Mouse (Mus musculus): ENCODE measurements around the gene Rnf11.

Rnf11 gene

DNA sequence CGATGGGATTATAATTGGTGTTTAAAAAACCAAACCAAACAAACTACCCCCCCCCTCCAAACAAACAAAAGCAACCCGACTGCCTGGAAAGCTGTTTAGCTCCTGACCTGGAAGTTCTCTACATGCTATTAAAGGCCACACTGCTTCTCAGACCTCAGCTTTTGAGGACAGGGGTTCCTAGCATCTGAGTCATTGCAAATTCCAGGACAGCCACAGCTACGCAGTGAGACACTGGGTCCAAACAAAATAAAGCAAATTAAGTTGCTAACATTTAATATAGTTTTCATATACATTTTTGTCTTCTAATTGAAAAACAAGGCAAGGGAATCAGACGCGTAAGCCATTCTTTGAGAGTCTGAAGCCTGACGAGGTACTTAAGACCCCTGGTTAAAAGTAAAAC, 40.1 kb downstream of the Rnf11 start:
- DNase-seq (ENCODE audit: low spot score): no peak

DNA sequence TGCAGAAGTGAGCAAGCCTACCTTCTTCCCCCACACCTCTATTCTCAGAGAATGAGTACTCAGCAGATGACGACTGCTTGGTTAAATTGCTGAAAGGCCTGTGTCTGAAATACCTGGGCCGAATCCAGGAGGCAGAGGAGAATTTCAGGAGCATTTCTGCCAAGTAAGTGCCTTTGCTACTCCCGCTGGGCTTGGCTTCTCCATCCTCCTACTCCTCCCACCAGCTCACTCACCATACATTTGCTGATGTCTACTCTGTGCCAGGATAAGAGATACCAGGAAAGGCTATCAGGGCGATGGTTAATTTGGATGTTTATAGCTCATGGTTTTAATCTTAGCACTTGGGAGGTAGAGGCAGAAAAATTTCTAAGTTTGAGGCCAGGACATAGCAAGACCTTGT, 41.9 kb downstream of the Rnf11 start:
- DNase-seq (ENCODE audit: low spot score): no peak

DNA sequence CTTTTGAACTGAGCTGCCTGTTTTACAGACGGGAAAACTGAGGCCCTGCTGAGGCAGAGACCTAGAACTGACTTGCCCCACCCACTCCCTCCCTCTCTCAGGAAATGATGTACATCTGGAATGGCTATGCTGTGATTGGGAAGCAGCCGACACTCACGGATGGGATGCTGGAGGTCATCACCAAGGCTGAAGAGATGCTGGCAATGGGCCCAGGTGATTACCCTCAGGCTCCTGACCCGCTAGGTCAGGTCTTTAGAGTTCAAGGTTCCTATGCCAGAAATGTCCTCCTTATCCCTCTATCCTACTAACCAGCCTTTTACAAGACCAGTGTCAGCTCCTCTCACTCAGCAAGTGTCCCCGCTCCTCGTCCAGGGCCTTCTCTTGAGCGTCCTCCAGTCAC, 42.4 kb downstream of the Rnf11 start:
- DNase-seq (ENCODE audit: low spot score): no peak

DNA sequence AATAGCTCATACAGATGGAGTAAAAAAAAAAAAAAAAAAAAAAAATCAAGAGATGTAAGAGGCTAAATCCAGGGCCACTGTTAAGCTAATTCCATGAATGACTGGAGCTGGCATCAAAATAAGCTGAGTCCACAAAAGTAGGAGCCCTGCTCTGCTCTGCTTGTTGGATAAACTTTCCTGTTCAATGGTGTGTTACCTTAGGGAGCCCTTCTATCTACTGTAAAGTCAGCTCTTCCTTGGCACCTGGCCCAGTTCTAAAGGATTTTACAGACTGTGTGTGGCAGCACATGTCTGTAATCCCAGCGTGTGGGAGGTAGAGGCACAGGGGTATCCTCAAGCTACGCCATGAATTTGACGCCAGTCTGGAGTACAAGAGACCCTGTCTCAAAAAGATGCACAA, 43.5 kb downstream of the Rnf11 start:
- no peak for DNase-seq (ENCODE audit: low spot score)

DNA sequence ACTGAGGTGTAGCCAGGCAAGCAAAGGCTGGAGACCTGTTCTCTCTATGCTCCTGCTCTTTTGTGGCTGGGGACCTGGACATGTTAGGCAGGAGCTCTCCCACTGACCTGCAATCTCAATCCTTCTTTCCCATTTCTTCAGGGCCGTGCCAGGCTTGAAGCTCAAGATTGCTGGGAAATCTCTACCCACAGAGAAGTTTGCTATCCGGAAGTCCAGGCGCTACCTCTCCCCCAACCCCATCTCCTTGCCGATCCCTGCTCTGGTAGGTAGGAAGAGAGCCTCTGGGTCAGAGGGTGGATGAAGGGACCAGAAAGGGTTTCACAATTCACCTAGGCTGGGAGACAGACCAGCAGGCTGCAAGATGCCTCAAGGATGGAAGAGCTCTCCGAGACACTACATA, 44.1 kb downstream of the Rnf11 start:
- no peak for DNase-seq (ENCODE audit: low spot score)

DNA sequence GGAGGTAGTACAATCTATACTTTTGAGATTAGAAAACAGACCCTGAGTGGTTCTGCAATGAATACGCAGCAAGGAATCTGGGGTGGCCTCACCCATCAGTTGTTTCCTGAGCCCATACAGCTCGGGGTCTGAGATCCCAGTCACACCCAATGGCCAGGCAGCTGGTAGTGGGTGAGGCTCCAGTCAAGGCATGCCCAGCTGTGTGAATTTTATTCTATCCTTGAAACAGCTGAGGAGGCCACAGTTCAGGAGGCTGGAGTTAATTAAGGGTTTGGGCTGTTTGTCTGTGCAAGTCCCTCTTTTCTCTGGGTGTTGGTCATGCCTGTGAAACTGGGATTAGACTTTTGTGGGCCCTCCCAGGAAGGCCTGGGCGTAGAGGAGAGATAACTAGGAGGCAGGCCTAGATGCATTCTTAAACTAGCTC, 44.7 kb downstream of the Rnf11 start:
- no peak for DNase-seq (ENCODE audit: low spot score)

DNA sequence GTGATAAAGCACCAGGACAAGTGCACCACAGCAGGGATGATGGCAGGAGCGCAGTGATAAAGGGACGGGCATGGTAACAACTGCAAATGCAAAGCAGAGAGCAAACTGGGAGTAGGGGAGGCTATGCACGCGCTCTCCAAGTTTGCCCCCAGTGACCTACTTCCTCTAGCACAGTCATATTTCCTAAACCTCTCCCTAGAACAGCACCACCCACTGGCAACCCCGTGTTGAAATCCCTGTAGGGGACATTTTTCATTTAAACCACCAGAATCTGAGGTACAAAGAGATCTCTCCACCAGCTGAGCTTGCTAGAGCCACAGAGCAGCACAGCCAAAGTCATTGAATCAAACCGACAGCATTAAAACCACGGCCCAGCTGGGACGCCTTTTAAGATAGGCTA, 45.4 kb downstream of the Rnf11 start:
- DNase-seq (ENCODE audit: low spot score): no peak

DNA sequence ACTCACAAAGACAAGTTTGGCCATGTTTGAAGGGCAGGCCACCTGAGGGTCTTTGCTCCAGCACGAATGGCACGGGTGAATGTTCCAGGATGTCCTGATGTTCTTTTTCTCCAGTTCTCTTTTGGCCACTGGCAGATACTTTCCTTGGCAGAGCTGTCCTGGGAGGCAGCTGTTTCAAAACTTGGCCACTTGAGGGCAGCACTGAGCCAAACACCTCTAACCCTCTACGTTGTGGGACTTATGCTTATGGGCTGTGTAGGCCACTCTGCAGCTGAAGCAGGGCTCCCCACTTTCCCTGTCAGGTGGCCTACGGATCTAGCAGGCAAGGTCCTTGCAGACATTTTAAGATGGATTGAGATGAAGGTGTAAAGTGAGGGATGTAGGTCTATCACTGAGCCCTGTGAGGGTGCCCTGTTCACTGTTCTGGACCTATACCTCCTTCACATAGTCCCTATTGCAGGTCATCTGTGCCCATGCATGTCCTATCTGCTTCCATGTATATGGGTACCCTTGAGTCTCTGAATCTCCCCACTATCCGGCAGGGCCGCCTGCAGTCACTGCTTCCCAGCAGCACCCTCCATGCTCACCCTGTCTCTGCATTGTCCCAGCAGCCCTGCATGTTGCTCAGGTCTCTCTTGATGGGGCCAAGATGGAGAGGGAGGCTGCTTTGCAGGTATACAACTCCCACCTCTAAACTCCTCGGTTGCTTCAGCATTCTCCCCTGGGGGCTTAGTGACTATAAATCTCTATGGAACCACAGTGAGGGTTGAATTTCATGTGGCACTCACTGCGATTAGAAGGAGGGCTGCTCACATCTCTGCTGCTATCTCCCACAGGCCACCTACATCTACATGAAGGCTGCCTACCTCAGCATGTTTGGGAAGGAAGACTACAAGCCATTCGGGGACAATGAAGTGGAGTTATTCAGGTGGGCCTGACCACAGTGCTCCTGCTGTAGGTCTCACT, 46.3 kb downstream of the Rnf11 start:
- DNase-seq (ENCODE audit: low spot score): peak; percentile 41

DNA sequence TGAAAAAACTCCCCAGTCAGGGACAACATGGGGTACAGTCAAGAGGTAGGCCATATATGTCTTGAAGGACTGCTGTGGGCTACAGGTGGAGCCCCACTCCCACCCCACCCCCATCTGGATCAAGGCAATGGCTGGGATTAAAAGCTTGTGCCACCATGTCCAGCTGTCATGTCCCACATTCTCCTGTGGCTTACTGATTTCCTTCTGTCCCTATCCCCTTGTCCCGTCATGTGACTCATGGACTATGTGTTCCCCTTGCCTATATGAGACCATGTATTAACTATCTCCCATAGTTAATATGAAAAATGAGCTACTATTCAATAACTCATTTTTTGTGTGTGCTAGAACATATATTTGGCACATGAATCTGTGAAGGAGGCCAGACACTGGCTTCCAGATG, 50.3 kb downstream of the Rnf11 start:
- no peak for DNase-seq (ENCODE audit: low spot score)

DNA sequence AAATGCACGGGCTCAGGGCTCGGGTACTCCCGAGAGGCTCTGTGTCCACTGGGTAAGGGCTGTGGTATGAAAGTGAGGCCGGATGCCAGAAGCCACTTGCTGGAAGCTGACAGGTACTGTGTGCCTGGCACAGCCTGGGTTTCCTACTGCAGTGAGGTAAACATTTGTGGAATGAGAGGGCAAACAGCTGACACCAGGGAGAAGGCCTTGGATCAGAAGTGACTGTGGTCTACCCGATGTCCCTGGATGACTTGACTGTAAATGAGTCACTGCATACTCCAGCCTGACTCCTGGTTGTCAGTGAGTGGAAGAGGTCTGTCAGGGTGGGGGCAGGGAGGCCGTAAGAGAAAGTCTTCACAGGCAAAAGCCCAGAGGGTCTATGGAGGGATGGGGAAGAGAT, 50.9 kb downstream of the Rnf11 start:
- DNase-seq (ENCODE audit: low spot score): no peak

DNA sequence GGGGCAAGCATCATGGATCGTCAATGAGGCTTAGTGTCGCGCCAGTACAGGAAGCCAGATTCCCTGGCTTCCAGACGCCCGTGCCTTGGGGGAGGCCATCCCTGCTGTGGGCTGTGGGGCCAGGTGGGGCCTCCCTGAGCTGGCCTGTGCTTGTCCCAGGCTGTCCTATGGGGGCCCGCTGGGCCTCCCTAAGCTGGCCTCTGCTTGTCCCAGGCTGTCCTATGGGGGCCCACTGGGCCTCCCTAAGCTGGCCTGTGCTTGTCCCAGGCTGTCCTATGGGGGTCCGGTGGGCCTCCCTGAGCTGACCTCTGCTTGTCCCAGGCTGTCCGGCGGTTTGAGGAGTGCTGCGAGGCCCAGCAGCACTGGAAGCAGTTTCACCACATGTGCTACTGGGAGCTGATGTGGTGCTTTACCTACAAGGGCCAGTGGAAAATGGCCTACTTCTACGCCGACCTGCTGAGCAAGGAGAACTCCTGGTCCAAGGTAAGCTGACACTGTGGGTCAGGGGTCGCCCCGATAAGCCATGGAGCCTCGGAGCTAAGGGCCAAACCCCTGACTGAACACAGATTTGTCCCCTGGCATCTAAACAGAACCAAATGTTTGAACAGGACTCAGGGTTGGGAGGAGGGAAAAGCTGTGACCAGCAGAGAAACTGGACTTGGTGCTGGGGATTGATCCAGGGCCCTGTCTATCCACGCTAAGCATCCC, 51.7 kb downstream of the Rnf11 start:
- no peak for DNase-seq (ENCODE audit: low spot score)

DNA sequence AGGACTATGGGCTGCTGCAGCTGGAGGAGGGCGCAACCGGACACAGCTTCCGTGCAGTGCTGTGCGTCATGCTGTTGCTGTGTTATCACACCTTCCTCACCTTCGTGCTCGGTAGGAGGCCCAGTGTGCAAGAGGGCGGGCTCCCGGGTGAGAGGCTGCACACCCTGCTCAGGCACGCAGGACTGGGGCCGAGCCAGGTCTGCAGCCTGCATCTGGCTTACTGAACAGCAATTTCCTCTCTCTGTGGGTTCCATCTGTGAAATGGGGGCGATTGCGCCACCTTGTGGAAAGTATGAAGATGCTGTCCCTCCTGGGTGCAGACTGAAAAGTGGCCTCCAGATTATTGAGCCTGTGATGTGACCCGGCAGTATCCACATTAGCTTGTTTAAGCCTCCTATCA, 53.7 kb downstream of the Rnf11 start:
- DNase-seq (ENCODE audit: low spot score): peak; percentile 21

DNA sequence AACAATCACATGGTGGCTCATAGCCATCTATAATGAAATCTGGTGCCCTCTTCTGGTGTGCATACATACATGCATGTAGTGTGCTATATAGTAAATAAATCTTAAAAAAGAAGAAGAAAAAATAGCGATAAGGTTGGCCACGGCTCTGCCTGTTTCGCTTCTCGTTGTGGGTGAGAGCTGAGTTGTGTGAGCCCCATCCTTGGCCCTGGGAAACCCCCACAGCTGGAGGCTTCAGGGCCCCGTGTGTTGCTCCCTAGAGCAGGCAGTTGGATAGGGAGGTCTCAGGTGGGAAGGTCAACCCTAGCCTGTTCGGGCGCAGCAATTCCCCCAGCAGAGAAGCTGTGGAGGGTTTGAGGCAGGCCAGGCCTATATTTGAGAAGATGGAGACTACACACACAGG, 54.3 kb downstream of the Rnf11 start:
- DNase-seq (ENCODE audit: low spot score): no peak

DNA sequence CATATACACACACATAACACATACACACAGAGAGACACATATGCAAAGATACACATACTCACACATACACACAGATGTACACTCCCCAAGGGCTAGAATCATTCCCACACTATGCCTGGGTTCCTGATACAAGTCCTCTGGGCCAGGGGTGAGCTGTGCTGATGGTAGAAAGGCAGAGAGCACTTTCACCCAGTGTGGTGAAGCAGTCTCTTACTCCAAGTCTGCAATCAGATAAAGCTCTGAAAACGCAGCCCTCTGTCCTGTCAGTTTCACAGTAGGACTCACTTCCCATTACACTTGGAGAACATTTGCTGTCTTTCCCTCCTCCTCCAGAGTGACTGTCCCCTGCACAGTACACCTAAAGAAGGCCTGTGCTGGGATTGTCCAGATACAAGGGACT, 57.5 kb downstream of the Rnf11 start:
- DNase-seq (ENCODE audit: low spot score): no peak

DNA sequence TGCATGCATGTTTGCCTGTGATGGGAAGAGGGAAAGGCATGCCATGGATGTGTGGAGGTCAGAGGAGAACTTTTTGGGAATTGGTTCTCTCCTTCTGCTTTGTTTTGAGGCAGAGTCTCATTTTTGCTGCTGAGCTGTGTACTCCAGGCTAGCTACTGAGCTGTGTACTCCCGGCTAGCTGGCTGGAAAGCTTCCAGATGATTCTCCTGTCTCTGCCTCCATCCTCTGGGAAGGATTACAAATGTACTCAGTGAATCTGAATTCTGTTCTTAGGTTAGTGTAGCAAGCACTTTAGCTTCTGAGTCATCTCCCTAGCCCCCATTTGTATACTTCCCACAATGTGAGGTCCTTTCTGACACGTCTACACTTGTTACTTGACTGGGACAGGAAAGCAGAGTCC, 61.1 kb downstream of the Rnf11 start:
- no peak for DNase-seq (ENCODE audit: low spot score)

DNA sequence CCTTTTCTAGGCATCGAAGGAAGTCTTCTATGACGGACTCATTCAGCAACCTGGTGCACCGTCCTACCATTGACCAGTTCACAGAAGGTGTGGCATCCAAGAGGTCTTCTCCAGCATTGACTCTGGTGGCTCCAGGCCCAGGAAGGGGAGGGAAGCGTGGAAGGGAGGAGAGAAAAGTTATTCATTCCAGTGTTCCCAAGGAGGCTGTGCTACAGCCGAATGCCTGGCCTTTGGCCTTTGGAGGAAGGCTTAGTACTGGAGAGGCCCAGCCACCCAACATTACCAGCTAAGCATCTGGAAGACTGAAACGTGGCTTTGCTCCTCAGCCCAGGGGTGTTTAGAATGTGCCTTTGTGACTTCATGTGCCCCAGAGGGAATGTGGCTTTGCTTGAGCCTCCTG, 62.1 kb downstream of the Rnf11 start:
- no peak for DNase-seq (ENCODE audit: low spot score)

DNA sequence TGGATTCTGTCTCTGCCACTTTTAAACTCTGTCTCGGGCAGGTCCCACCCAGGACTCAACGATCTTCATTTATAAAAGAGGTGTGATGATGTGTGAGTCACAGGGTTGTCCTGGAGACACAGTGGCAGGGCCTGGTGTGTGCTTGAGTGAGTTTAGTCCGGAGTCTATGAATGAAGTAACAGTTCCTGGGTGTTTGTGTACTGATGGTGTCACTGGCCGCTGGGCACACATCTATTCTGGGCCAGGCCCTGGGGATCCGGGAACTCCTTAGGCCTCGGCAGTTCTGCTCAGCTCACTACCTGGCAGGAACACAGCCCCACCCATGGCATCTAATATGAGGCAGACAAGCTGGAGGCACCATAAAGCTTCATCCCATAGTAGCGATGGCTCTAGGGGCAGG, 62.9 kb downstream of the Rnf11 start:
- DNase-seq (ENCODE audit: low spot score): no peak

DNA sequence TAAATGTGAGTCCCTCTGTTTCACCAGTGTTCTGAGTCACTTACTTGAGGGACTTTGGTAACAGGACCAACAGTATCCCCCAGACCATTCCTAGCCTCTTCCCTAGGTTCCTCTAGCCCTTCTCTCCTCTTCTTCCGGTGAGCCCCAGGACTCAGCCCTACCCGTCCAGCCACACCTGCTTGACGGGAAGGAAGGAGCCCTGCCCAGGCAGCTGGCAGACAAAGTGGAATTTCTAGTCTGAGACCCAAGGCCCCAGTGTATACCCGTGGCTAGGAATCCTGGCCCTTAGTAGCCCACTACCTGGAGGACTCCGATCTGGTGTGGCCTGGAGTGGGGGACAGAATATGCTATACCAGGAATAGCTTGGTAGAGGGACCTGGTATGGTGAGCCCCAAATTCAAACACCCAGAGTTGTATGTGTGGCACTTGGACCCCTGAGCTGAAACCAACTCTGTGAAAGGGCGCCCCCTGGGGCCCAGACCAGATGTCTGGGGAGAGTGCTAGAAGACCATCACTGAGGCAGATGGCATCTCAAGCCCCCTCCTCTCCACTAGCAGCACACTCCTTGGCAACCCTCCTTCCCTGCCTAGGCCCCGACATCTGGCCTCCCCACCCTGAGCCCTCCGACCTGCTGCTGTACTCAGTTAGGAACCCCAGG, 64.3 kb downstream of the Rnf11 start:
- DNase-seq (ENCODE audit: low spot score): no peak

DNA sequence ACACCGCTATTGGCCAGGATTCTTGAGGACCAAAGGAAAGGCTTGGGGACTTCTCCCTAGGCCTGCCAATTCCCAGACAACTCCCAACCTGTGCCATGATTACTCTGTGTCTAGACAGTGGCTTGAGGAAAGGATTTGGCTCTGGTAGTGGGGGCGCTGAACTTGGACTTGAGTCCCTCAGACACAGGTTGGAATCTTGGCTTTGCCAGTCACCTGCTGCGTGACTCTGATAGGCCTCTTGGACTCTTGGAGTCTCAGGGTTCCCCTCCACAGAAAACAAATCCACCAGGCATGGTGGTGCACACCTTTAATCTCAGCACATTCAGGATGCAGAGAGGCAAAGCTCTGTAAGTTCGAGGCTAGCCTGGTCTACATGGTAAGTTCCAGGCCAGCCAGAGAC, 65.0 kb downstream of the Rnf11 start:
- DNase-seq (ENCODE audit: low spot score): no peak

DNA sequence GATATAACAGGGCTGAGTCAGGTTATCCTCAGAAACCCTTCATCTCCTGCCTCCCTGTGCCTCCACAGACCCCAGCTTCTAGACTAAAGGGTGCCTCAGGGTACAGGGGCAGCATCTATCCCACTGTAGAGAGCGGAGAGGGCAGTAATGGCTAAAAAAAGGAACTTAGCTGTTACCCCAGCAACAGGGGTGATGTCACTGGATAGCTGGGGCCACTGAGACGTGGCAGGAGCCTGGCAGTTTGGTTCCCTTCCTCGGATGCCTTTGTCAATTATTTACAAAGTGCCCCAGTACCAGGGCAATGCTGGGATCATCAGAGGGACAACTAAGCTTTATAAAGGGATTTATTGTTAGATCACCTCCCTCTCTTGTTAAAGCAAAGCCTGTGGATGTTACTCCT, 65.5 kb downstream of the Rnf11 start:
- no peak for DNase-seq (ENCODE audit: low spot score)

DNA sequence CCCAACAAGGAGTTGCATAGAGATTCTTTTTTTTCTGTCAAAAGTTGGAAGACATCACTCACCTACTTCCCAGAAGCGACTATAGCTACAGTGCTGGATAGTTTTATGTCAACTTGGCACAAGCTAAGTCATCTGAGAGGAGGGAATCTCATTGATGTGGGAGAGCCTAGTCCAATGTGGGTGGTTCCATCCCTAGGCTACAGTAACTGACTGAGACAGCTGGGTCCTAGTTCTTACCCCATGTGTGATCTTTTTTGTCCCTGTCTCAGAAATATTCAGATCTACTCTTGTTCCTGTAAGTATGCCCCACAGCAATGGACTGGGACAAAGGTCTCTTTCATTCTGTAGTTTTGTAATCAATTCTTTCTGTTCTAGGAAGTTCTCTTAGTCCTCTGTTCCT, 66.5 kb downstream of the Rnf11 start:
- no peak for DNase-seq (ENCODE audit: low spot score)

DNA sequence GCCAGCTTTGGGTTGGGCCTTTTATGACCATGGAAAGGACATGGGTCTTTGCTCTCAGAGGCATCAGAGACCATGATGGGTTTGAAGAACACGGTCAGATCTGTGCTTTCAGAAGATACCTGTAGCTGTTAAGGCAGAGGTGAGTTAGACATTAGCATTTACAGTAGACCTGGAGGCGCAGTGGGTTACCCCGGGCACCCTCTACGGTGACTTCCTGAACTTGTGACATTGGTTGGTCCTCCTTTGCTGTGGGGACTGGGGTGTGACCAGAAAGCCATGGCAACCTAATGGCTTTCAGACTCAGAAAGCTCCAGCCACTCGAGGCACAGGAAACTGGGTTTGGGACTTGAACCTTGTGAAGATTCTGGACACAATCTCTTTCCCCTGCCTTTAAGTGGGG, 72.3 kb downstream of the Rnf11 start:
- no peak for DNase-seq (ENCODE audit: low spot score)

DNA sequence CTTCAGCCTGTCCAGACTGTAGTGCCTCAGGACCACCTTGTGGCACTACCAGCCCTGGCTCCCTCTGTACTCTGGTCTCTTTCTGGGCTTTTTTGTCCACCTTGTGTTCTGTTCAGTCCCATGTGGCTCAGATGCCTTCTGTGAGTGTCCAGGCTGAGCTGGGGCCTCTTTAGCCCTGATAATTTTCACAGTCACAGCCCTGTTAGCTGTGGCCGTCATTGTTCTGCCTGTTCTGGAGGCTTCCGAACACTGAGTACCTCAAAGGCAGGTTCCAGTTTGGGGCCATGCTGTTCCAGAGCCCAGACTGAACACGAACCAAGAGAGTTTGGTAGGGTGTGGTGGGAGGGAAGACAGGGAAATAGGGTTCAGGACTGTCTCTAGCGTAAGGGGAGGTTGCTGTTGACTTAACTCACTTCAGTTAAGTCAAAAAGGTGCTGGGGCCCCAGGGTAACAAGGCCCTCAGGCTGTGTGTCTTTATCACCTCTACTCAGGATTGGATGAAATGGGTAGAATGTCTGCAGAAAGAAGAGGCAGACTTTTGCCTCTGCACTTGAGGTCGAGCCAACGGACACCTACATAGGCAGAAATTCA, 73.1 kb downstream of the Rnf11 start:
- no peak for DNase-seq (ENCODE audit: low spot score)

All from T-cell, adult 2 months (primary cell).